Mouse (Mus musculus): ENCODE measurements around the gene Vax1. TPM values are rescaled to one million over a fixed set of nuclear protein-coding genes. Genes with fewer than 3 reads are reported as not detected.

Vax1 gene
- polyA plus RNA-seq, 1 experiment from 2014 or later, result not detected

GRCm38 (mm10) chr19:59142206-59142605 lies 27.6 kb downstream of the Vax1 start:
- H3K4me2 ChIP-seq, result no peak overlapping the region
- ATAC-seq (ENCODE audit: extremely low read depth, insufficient number of reproducible peaks, low FRiP score, low TSS enrichment), result no peak
- no peak overlapping the region for H3K4me3 ChIP-seq
- H3K27me3 ChIP-seq (replicated peaks), result peaks cover 14% of the 10 kb centered on the region
- H3K36me3 ChIP-seq, result no peaks in the 10 kb centered on the region
- no peaks in the 10 kb centered on the region for H3K4me1 ChIP-seq
- WGBS, result 66% methylated on average over 4 of the region's 4 CpGs
- H3K9me3 ChIP-seq, result no peaks in the 10 kb centered on the region
- H3K9ac ChIP-seq, result no peak overlapping the region
- no peak overlapping the region for H3K27ac ChIP-seq (replicated peaks)

- Histone ChIP-seq H3K36me3 (no peaks in the 10 kb centered on the region), H3K27me3 (replicated peaks) (peaks cover 8% of the 10 kb centered on the region), H3K9me3 (no peaks in the 10 kb centered on the region), H3K9ac (no peak overlapping the region), H3K4me3 (no peak overlapping the region), H3K4me1 (no peaks in the 10 kb centered on the region), H3K27ac (replicated peaks) (no peak overlapping the region), H3K4me2 (no peak overlapping the region)
- WGBS, result 68% methylated on average over 8 of the region's 8 CpGs
- no peak for ATAC-seq (ENCODE audit: extremely low read depth, insufficient number of reproducible peaks, low FRiP score, low TSS enrichment)
These were observed 34.5 kb downstream of the Vax1 start for GRCm38 (mm10) chr19:59135387-59135786.

GRCm38 (mm10) chr19:59134916-59135315 lies 34.9 kb downstream of the Vax1 start:
- H3K9ac ChIP-seq, result no peak overlapping the region
- no peak overlapping the region for H3K4me3 ChIP-seq
- no peaks in the 10 kb centered on the region for H3K36me3 ChIP-seq
- 35% methylated on average over 2 of the region's 2 CpGs for WGBS
- no peaks in the 10 kb centered on the region for H3K4me1 ChIP-seq
- no peak for ATAC-seq (ENCODE audit: extremely low read depth, insufficient number of reproducible peaks, low FRiP score, low TSS enrichment)
- H3K9me3 ChIP-seq, result no peaks in the 10 kb centered on the region
- no peak overlapping the region for H3K4me2 ChIP-seq
- H3K27ac ChIP-seq (replicated peaks), result no peak overlapping the region
- H3K27me3 ChIP-seq (replicated peaks), result peaks cover 8% of the 10 kb centered on the region

GRCm38 (mm10) chr19:59133202-59133601 lies 36.7 kb downstream of the Vax1 start:
- H3K27me3 ChIP-seq (replicated peaks), result peaks cover 8% of the 10 kb centered on the region
- H3K9ac ChIP-seq, result no peak overlapping the region
- H3K27ac ChIP-seq (replicated peaks), result no peak overlapping the region
- no peaks in the 10 kb centered on the region for H3K9me3 ChIP-seq
- H3K36me3 ChIP-seq, result no peaks in the 10 kb centered on the region
- no peaks in the 10 kb centered on the region for H3K4me1 ChIP-seq
- no peak overlapping the region for H3K4me2 ChIP-seq
- WGBS, result 73% methylated on average over 11 of the region's 11 CpGs
- no peak overlapping the region for H3K4me3 ChIP-seq
- ATAC-seq (ENCODE audit: extremely low read depth, insufficient number of reproducible peaks, low FRiP score, low TSS enrichment), result no peak

- Histone ChIP-seq H3K36me3 (no peaks in the 10 kb centered on the region), H3K4me1 (no peaks in the 10 kb centered on the region), H3K9me3 (no peaks in the 10 kb centered on the region), H3K27ac (replicated peaks) (no peak overlapping the region), H3K4me3 (no peak overlapping the region), H3K9ac (no peak overlapping the region), H3K27me3 (replicated peaks) (peaks cover 4% of the 10 kb centered on the region), H3K4me2 (no peak overlapping the region)
- 86% methylated on average over 2 of the region's 2 CpGs for WGBS
- no peak for ATAC-seq (ENCODE audit: extremely low read depth, insufficient number of reproducible peaks, low FRiP score, low TSS enrichment)
These were observed 40.2 kb downstream of the Vax1 start for GRCm38 (mm10) chr19:59129671-59130070.

- Histone ChIP-seq H3K4me3 (no peak overlapping the region), H3K4me2 (no peak overlapping the region), H3K27ac (replicated peaks) (no peak overlapping the region), H3K4me1 (no peaks in the 10 kb centered on the region), H3K27me3 (replicated peaks) (peaks cover 4% of the 10 kb centered on the region), H3K9me3 (no peaks in the 10 kb centered on the region), H3K9ac (no peak overlapping the region), H3K36me3 (no peaks in the 10 kb centered on the region)
- WGBS, result 70% methylated on average over 8 of the region's 8 CpGs
- ATAC-seq (ENCODE audit: extremely low read depth, insufficient number of reproducible peaks, low FRiP score, low TSS enrichment), result no peak
These were observed 41.2 kb downstream of the Vax1 start for GRCm38 (mm10) chr19:59128531-59129204.

- H3K9ac ChIP-seq, result no peak overlapping the region
- no peaks in the 10 kb centered on the region for H3K36me3 ChIP-seq
- no peak overlapping the region for H3K4me3 ChIP-seq
- no peaks in the 10 kb centered on the region for H3K9me3 ChIP-seq
- peaks cover 4% of the 10 kb centered on the region for H3K27me3 ChIP-seq (replicated peaks)
- H3K4me1 ChIP-seq, result no peaks in the 10 kb centered on the region
- ATAC-seq (ENCODE audit: extremely low read depth, insufficient number of reproducible peaks, low FRiP score, low TSS enrichment), result no peak
- WGBS, result 78% methylated on average over 3 of the region's 3 CpGs
- H3K4me2 ChIP-seq, result no peak overlapping the region
- no peak overlapping the region for H3K27ac ChIP-seq (replicated peaks)
These were observed 42.4 kb downstream of the Vax1 start for GRCm38 (mm10) chr19:59127424-59127823.

Other genes with a start within 250 kb of the Vax1 start
- 0.08 and 0.13 TPM in 2 replicates for gene Eno4, start 226.6 kb downstream of the Vax1 start, polyA plus RNA-seq (2015; fragmentation: Nextera tagmentation; extraction: Ambion mirVana)
- 9.0 and 9.1 TPM in 2 replicates for gene Hspa12a, start 226.4 kb downstream of the Vax1 start, polyA plus RNA-seq (2015; fragmentation: Nextera tagmentation; extraction: Ambion mirVana)
- gene Shtn1, start 94.0 kb downstream of the Vax1 start, polyA plus RNA-seq (2015; fragmentation: Nextera tagmentation; extraction: Ambion mirVana), result 0.53 and 0.95 TPM in 2 replicates
- gene Kcnk18, start 49.2 kb upstream of the Vax1 start, polyA plus RNA-seq (2015; fragmentation: Nextera tagmentation; extraction: Ambion mirVana), result not detected in 2 replicates
- 9.8 and 10.4 TPM in 2 replicates for gene Slc18a2, start 90.8 kb upstream of the Vax1 start, polyA plus RNA-seq (2015; fragmentation: Nextera tagmentation; extraction: Ambion mirVana)
- 6.1 and 14.4 TPM in 2 replicates for gene Rps12-ps3, start 152.2 kb upstream of the Vax1 start, polyA plus RNA-seq (2015; fragmentation: Nextera tagmentation; extraction: Ambion mirVana)
- 6.4 and 7.0 TPM in 2 replicates for gene Pdzd8, start 175.7 kb upstream of the Vax1 start, polyA plus RNA-seq (2015; fragmentation: Nextera tagmentation; extraction: Ambion mirVana)